Mouse (Mus musculus) kidney, postnatal 36 days (tissue): ENCODE measurements around the gene Gm49711.
A peak's percentile ranks its signal among the peaks of the same experiment; 100 is the strongest.

Experiments used
- DNase-seq, 2 experiments: peaks; one replicate each; pipeline ENCODE4 v3.0.0; 2021 to 2022; ENCODE audit warnings: mixed read lengths in 2 of 2

The Gm49711 gene

DNA sequence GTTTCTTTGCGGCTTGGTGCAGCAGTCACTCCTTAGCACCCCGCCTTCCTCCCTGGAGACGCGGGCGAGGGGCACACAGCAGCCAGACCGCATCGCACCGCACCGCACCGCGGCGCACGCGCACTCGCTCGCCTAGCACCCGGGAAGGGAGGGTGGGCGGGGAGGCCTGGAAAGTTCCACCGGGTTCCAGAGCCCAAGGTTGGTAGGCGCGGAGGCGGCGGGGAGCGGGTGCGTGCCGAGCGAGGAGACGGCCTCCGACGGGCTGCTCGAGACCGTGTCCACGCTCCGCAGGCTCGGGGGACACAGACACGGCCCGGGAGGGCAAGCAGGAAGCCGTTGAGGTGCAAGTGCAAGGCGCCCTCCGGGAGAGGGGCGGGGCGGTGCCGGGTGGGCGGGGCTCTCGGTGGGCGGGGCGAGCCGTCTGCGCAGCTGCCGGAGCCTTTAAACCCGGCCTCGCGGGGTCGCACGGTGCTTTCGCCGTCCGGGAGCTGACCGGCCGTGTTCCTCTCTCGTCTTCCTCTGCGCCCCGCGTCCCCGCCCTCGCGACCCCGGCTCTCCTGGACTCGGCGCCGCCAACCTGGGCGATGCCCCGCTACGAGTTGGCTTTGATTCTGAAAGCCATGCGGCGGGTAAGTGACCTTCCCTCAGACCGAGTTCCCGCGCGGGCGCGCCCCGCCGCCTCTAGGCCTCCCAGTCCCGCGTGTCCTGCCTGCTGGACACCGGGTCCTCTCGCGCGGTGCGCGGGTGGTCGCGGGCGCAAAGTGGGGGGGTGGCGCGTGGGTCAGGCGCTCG lies at the start of gene Gm49711, which contains the start of the genes Mrps6 and Slc5a3:
Gene Gm49711, plus strand, starts transcription at position 465 of the 792 bp plus-strand sequence.
Gene Mrps6, plus strand, starts transcription at position 419 of the 792 bp plus-strand sequence.
Gene Slc5a3, plus strand, starts transcription at position 471 of the 792 bp plus-strand sequence.
- peak; percentile 87 to 93 for DNase-seq

DNA sequence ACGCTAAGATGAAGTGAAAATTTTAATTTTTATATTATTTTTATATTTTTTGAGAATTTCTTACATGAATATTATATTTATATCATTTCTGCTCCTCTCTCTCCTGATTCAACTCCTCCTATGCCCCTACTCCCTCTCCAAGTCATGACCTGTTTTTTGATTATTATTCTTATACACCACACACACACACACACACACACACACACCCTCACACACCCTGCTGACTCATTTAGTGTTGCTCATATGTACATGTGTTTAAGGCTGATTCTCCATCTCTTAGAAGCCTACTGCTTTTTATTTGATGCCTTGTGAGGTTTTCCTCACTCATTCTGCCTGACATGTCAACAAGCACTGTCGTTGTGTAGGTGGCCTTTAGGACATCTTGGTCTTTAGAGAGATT lies 48.5 kb upstream of the Gm49711 start:
- DNase-seq, result no peak

DNA sequence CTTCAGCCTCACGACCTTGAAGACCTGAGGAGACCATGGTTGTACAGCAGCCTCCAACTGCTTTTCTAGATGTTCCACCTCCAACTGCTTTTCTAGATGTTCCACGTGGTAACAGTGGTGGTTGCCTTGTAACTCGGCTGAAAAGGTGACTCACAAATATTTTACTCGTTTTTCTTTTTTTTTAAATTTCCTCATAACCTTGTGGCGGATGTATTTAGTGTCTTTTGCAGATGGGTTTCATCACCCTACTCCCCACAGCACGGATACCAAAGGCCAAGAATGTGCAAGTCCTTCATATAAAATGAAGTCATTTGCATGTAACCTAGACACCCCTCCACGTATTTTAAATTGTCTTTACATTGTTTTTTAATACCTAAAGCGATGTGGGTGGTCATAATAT lies 41.3 kb upstream of the Gm49711 start:
- DNase-seq, result no peak

DNA sequence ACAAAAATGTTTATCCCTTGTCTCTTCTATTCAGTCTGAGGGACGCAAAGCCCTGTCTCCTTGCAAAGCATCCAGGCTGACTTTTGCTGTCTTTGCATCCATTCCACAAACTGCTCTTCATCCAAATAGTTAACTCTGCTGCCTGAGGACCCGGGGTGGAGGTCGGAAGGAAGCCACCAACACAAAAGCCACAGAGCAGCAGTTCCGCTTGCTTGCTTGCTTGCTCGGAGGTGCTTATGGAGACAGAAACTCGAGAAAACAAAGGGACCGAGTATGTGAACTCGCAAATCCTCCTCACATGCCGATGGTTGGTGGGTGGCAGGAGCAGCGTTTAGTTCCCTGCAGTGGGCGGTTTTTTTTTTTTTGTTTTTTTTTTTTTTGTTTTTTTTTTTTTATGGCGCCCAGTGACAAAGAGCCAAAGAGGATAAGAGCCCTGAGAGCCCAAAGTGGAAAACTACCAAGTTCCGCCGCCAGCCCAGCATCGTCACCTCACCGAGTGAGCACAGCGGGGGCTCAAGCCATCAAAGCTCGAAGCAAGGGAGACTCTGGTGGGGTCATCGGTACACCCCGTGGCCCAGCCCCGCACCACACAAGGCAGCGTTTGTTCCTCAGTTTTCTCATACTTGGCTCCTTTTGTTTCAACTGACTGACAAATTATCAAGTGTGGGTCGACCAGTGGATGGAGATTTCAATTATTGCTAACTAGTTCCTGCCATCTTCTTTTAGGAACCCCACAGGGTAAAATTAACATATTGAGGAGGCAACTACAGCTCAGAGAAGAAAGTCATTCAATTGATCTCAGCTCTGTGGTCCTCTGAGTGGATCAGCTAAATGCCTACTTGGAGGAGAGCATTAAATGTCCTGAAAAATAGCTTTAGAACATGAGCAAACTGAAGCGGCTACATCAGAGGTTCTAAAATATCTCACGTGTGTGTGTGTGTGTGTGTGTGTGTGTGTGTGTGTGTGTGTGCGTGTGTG lies 38.7 kb upstream of the Gm49711 start:
- DNase-seq, result peak; percentile 29 to 61

GRCm38 (mm10) chr16:92021656-92022400 lies 36.3 kb upstream of the Gm49711 start:
- DNase-seq, result no peak

DNA sequence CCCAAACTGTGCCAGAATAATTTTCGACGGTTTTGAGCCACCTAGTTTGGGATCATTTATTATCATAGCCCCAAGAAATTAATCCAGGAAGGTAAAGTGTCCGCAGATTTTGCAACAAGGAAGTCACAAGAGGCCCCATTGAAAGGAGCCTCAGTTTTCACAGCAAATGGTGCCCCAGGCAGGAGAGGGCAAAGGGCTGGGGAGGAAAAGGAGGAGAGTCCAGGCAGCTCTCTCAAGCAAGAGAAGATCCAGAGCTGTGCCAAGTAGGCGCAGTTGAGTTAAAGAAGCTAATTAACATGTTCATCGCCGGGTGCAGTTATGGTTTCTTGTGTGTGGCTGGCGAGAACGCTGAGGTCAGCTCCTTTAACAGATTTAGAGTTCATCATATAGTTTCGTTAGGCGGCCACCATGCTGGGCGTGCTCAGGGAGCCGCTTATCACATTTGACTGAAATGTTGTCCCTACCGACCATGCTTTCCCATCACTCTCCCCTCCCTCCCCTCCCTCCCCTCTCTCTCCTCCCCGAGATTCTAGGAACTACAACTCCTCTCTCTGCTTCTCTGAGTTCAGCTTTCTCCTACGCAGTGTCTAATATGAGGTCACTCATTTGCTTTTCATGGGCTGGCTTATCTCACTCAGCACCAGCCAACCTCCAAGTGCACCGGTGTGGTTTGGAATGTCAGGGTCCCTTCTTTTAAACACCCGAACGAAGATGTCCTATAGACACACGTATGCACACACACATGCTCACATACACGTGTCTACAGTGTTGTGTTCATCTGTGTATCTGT lies 35.4 kb upstream of the Gm49711 start:
- peak in 1 of 2 experiments; percentile 15 for DNase-seq

- DNase-seq, result no peak
Observed at GRCm38 (mm10) chr16:92033286-92033685, 24.8 kb upstream of the Gm49711 start.

GRCm38 (mm10) chr16:92034676-92035075 lies 23.4 kb upstream of the Gm49711 start:
- no peak for DNase-seq

DNA sequence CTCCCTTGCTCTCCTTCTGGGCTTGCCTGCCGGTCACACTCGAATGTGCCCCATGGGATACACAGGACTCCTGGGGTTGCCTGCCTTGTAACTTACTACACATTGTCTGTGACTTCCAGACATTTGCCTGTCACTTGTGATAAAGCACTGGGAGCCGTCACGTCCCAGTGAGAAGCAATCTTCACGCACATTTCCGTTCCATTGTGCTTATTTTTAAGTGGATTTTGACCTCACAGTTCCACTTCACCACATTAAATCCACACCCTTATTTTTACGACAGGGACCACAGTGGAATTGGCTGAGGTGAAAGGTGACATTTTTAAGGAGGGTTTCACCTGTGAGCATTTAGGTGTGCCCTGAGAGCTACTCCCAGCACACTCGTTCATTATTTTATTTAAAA lies 21.4 kb upstream of the Gm49711 start:
- DNase-seq, result no peak

DNA sequence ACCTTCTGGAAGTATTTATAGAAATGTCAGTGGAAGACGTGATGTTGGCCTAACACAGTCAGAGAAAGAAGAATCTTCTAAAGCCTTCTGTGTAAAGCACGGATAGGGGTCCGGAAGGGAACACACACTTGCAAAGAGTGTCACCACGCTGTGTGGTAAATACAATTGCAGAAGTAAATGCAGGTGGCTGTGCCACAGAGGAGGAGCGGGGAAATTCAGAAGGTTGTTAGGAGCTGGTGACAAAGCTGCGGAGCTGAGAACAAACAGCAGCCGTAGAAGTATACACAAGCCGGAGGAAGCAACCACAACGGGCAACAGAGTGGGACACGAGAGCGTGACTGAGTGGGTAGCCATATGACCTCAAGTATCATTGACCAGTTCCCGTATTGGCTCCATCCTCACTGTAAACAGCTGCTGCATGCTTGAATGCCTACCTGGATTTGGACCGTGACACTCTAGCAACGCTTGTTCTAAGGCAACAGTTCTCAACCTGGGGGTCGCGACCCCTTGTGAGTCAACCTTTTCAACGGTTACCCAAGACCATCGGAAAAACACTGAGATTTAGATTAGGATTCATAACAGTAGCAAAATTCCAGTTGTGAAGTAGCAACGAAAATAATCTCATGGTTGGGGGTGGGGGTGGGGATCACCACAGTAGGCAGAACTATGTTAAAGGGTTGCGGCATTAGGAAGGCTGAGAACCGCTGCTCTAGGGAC lies 20.1 kb upstream of the Gm49711 start:
- DNase-seq, result peak in 1 of 2 experiments; percentile 43

- peak; percentile 39 to 52 for DNase-seq
Observed at GRCm38 (mm10) chr16:92039421-92039820, 18.7 kb upstream of the Gm49711 start.

- DNase-seq, result no peak
Observed at GRCm38 (mm10) chr16:92039966-92040365, 18.1 kb upstream of the Gm49711 start.

GRCm38 (mm10) chr16:92051777-92052310 lies 6.3 kb upstream of the Gm49711 start:
- no peak for DNase-seq

- DNase-seq, result no peak
Observed at GRCm38 (mm10) chr16:92052569-92052968, 5.5 kb upstream of the Gm49711 start.

DNA sequence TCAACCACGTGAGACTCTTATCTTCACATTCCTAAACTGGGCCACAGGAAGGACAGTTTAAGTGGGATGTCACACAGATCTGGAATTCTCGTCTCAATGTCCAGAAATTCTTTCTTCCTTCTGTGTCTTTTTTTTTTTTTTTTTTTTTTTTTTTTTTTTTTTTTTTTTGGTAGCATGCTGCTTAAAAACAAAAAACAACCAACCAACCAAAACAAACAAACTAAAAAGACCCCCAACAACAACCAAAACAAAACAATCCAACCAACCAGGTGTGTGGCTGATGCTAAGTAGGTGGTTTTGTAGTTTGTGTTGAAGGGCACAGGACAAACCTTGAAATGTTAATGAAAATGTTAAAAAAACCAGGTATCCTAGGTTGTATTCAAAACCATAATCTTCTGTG lies 1.4 kb upstream of the Gm49711 start:
- no peak for DNase-seq

DNA sequence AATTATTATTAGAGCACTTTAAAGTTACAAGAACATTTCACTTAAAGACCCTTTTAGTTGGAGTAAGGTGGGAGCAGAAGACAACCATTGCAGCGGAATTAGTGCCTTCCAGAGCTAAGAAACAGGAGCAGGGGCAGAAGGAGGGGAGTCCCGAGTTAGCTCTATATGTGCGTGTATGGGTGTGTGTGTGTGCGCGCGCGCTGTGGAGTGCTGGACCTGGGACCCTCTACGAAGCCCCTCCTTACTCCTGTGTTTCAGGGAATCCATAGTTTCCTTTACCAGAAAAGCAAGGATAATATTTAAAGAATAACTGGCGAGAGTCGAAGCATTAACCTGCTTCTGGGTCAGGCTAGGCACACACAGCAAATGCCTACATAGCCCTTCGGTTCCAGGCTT lies 662 bp upstream of the Gm49711 start:
- no peak for DNase-seq

GRCm38 (mm10) chr16:92058644-92059620 lies 816 bp downstream of the Gm49711 start:
- DNase-seq, result peak in 1 of 2 experiments; percentile 41

DNA sequence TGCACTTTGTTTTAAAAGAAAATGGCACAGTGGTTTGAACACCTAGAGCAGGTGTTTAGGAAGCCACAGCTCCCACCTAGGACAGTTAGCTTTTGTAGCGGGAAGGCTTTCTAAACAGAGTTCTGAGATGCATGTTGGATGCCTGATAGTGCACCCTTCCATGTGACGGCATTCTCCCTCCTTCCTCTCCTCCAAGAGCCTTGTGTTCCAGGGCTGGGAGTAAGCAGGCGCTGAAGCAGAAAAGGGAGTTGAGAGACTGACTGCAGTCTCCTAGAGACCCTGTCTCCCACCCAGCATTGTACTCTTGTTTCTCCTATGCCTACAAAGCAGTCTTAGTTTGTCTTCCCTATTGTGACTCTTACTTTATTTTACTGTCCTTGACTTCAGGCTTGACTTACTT lies 2.1 kb downstream of the Gm49711 start:
- no peak for DNase-seq

- DNase-seq, result peak; percentile 38 to 54
Observed at GRCm38 (mm10) chr16:92061586-92061985, 3.5 kb downstream of the Gm49711 start.

DNA sequence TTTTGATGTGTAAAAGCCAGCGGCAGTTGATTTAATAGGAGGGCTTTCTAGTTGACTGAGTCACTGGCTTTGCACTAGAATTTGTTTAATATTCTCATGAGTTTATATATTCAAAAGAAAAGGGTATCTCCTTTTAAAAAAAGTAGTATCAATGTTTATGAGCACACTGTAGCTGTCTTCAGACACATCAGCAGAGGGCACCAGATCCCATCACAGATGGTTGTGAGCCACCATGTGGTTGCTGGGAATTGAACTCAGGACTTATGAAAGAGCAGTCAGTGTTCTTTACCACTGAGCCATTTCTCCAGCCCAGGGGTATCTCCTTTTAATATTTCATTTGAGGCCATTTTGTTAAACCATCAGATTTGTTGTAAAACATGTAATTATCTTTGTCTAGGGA lies 4.7 kb downstream of the Gm49711 start:
- no peak for DNase-seq
